Mouse (Mus musculus) G1E (cell line): Measurements from ENCODE around the gene Nat14.

Source experiments
- CTCF ChIP-seq: IDR thresholded peaks from 2 replicates; pipeline ENCODE4 v1.5.1; 2012; ENCODE audit warnings: low read depth, low read length, inconsistent platforms, mixed read lengths
- GATA1 ChIP-seq: IDR thresholded peaks from 2 replicates; pipeline ENCODE4 v1.6.1; 2012; ENCODE audit warnings: borderline replicate concordance, low read length, inconsistent platforms, mixed read lengths
- TAL1 ChIP-seq: conservative IDR thresholded peaks from 2 replicates; pipeline ENCODE4 v1.6.1; 2012; ENCODE audit warnings: low read depth, low read length, inconsistent platforms, mixed read lengths

DNA sequence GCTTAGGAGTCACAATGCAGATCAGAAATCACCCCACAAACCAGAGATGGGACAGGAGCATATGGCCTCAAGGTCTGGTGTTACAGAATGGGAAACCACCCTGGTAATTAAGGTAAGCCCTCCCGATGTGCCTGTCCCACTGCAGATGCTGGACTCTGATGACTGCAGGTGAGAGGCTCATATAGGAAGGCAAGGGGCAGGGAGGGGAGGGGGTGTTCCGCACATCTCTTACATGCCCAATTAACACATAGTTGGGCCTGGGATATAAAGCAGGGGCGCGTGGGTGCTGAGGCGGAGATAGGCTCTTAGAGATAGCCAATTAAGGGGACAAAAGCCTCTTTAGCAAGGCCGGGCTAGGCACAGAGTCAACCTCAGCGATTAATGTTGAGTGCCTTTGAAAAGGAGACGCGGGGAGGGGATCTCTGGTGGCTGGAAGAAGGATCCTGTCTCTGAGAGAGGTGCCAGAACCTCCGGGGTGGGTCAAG lies 15.3 kb upstream of the Nat14 start, which contains the start of gene Gm36210:
- TF ChIP-seq CTCF (no peak), GATA1 (no peak), TAL1 (no peak)
